Mouse (Mus musculus): ENCODE measurements around the gene Bnip1. TPM values are rescaled to one million over a fixed set of nuclear protein-coding genes. Genes with fewer than 3 reads are reported as not detected.

Bnip1 gene
- total RNA-seq (2021), result 10 to 100 TPM; 33.0 to 34.1 TPM
- long read RNA-seq, transcript Bnip1-204 (2 exons, 895 nt), result minor isoform, 5 of 21 reads
- long read RNA-seq, transcript Bnip1-201 (6 exons, 1,098 nt), result major isoform, 15 of 21 reads
- long read RNA-seq, partial matches to known transcripts, result 1 of 21 reads
- long read RNA-seq, other reads (novel, unspliced or antisense), result 0 of 21 reads

DNA sequence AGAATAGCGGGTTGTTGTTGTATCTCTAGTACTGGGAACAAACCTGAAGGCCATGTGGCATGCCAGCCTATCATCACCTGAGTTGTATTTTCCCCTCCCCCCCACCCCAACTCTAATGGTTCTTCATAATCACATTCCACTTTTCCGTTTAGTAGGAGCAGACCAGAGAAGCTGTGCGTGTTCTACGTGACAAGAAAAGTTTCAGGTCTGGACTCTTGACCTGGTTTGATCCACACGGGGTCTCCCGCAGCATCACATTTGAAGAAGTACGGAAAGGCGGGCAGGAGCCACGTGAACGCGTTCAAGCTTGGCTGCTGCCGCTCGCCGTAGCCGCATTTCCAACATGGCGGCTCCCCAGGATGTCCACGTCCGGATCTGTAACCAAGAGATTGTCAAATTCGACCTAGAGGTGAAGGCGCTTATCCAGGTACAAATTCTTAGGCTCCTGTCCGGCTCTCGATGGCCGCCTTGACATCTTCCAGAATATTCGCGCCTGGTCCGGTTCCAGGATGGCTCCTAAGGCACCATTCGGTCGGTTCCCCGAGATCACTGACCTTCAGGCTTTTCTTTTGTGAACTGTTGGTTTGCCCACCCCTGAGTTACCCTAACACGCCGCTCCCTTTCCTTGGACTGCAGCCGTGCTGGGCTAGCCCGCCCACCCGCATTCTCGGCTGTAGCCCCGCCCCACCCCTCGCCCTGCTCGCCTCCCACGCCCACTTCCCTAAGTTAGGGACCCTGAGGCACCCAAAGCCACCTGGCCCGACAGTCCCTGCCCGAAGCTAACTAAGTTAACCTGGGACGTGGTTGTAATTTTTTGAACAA lies at the start of gene Bnip1:
Gene Bnip1, plus strand, starts transcription at position 317 of the 822 bp plus-strand sequence.
- peak; percentile 77 to 84 for DNase-seq (ENCODE audit: low spot score in 2 of 2)

DNA sequence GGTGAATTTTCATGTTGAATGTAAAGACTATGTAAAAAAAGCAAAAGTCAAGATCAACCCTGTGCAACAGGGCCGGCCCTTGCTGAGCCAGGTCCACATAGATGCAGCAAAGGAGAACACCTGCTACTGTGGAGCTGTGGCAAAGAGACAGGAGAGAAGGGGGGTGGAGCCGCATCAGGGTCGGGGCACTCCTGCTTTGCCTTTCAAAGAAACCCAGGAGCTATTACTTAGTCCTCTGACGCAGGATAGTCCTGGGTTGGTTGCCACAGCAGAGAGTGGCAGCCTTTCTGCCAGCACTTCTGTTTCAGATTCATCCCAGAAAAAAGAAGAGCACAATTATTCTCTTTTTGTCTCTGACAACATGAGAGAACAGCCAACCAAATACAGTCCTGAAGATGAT lies 38.3 kb upstream of the Bnip1 start:
- no peak for DNase-seq (ENCODE audit: low spot score in 2 of 2)

DNA sequence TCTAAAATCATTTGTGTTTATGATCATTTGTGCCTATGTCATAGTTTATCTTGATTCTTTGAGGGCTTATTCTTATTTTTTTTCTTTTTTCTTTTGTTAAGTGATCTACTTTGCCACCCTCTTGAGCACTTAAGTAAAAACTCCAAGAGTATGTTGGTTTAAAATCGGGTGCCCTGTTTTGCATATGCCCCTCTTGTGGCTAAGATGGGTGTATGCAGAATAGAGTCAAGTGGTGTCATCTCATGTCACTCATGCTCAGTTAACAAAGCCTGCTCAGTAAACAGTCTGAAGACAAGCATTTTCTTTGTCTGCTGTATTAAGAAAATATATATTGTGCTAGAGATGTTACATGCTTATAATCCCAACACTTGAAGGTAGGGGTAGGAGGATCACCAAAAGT lies 37.6 kb upstream of the Bnip1 start:
- no peak for DNase-seq (ENCODE audit: low spot score in 2 of 2)

DNA sequence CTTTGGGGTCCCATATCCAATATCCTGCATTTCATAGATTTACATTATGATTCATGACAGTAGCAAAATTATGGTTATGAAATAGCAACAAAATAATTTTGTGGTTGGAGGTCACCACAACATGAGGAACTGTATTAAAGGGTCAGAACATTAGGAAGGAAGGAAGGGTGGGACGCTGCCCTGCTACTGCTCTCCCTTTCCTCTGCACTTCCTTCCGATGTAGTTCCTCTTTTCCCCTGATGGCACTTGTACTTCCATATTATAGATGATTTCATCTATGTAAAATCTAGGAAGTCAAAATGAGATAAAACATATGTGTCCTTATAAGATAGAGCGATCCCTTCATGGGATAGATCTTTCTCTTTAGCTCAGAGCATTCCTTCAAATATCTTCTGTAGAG lies 30.9 kb upstream of the Bnip1 start:
- no peak for DNase-seq (ENCODE audit: low spot score in 2 of 2)

DNA sequence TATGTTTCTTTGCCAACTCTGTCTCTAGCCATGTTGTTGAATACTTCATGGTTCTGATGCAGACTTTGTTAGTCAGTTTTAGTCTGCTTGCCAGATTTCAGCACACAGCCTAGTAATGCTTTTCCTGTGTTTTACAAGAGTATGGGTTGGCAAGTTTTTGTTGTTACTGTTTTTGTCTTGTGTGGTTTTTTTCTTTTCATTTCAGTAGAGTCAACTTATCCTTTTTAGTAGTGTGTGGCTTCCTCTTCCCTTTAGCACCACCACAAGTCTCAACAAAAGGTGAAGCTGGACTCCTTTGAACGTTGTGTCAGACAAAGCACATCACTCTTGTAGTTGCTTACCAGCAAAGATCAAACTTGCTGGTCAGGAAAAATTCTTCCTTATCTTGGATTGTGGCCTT lies 28.6 kb upstream of the Bnip1 start:
- no peak for DNase-seq (ENCODE audit: low spot score in 2 of 2)

DNA sequence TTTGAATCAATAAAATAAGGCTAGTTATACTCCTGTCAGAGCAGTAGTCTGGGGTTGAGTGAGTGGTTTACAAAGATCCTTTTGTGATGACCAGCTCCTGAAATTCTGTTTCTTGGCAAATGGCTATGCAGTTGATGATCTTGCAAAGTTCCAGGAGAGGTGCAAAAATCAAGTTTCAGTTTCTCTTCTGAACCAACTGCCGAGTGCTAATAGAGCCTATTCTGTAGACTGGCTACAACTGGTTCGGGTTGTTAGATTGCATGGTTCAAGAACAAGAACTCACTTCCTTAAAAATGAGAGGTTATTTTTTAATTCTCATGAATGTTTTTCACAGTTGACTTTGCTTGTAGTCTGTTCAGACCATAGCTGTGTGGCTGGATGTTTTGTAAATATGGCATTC lies 27.4 kb upstream of the Bnip1 start:
- no peak for DNase-seq (ENCODE audit: low spot score in 2 of 2)

DNA sequence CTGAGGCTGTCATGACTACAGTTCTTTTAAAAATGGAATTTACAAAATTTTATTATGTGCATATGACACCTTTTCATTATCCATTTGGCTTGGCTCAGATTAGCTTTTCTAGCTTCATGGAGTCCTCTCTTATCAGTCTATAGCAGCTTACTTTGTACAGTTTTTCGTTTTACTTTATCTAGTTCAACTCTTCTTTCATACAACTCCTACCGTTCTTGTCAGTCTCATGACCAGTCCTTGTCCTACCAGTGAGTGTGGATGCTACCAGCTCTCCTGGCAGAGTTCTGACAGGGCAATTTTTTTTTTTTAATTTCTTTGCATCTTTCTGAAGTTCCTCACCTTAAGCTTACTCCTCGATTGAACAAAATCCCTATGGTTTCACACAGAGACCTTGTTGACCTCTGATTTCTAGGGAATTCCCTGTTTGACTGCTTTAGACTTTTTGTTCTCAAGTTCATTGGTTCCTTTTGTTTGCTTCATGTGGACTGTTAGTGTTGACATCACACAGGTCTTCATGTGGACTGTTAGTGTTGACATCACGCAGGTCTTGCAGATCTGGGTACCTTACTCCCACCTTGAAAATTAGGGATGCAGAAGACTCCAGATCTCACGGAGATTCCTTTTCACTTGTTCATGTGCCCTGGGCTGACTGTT lies 13.6 kb upstream of the Bnip1 start:
- no peak for DNase-seq (ENCODE audit: low spot score in 2 of 2)

DNA sequence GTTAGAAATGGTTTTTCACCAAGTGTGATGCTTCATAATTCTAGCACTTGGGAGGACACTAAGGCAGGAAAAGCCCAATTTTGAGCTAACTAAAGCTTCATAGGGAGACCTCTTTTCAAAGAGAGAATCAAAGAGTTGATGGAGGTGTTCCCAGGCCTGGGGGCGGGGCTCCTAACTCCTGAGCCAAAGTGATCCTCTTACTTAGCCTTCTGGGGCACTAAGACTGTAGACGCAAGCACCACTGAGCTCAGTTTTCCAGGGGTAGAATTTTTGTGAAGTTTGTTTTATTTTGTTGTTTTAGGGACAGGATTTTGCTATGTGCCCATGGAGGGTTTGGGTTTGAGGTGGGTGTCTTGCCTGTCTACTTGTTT lies 13.1 kb upstream of the Bnip1 start:
- DNase-seq (ENCODE audit: low spot score in 2 of 2), result no peak

DNA sequence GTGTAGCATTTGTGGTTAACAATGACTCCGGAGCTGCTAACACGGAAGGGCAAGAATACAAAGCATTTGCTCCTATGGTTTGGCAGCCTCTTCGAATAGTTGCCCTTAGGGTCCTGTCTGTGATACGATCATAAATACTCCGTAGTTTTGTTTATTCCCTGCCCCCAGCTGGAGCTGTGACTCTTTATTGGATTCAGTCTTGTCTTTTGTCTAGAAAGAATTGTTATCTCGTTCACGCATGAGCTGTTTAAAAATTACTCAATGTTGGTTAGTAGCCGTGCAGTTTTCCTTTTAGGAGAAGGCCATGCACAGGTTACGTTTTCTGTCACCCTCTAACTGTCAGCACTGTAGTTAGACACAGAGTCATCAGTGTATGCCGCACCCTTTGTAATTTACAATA lies 4.7 kb upstream of the Bnip1 start:
- DNase-seq (ENCODE audit: low spot score in 2 of 2), result no peak

DNA sequence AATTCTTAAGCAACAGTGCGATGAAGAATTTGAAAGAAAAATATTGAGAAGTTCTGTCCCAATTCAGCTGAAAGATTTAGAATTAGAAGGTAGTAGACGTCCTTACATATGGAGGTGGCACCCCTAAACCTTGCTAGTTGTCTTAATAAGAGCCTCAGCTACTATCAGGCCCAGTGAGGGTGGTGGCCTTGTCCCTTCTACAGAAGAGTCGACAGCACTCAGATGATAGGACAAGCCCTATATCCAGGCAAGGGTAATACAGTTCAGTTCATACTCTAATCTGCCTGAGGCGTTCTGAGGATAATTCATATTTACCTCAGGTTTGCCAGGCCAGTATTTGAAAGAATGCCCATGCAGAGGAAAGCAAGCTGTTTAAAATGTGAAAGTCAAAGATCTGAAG lies 2.9 kb upstream of the Bnip1 start:
- no peak for DNase-seq (ENCODE audit: low spot score in 2 of 2)

DNA sequence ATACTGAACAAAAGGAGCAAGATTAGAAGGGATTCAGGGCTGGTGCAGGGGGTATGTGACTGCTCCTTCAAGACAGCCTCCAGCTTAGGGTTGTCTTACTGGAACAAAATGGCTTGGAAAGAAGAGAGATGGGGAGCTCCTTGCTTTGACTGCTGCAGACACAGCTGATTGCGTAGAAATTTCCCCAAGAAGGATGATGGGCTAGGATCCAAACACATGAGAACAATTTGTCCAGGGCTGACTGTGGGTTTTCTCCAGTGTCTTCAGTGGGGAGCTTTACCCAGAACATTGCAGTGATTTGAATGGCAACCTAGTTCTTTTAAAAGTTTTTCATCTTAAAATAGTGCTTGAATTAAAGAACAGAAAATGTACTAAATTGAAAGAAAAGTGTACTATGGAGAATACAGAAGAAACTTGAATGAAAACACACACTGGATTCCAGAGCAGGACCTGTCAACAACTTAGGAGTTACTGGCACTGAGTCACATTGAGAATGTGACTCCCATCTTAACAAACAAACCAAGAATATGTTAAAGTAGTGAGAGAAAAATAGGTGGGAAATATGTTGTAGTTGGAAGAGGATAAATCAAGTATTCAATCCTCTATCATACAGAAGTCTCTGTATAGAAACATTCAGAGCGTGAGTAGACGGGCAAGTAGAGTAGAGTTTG lies 2.3 kb upstream of the Bnip1 start:
- no peak for DNase-seq (ENCODE audit: low spot score in 2 of 2)

DNA sequence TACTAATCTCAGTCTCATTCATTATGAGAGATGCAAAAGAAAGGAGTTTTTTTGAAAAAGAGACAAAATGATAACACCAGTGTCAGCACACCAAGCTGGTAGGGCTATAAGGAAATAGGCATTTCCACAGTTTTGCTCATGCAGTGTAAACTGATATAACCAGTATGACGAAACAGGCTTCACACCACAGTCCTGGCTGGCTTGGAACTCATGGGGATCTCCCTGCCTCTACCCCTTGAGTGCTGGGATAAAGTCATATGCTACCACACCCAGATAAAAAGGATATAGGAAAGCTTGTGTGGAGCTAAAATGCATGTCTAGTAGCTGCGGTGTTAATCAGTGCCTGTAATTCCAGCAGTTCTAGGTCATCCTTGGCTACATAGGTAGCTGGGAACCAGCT lies 1.4 kb upstream of the Bnip1 start:
- no peak for DNase-seq (ENCODE audit: low spot score in 2 of 2)

DNA sequence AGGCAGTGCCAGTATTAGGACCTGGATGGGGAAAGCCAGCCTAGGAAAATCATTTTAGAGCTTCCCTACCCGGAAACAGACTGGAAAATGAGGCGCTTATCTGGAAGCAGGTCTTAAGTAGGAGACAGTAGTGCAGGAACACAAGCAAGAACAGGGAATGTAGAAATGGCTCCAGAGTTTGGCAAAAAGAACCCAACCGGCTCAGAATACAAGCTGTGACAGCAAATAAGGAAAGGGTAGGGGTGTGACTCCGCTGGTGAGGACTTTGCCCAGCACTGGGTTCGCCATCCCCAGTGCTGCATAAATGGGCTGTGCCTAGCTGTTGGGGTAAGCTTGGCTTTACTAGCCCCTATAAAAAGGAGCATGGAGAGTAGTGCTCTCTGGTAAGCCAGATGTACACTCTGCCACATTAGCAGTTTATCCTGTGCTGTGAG lies 761 bp downstream of the Bnip1 start:
- no peak for DNase-seq (ENCODE audit: low spot score in 2 of 2)

DNA sequence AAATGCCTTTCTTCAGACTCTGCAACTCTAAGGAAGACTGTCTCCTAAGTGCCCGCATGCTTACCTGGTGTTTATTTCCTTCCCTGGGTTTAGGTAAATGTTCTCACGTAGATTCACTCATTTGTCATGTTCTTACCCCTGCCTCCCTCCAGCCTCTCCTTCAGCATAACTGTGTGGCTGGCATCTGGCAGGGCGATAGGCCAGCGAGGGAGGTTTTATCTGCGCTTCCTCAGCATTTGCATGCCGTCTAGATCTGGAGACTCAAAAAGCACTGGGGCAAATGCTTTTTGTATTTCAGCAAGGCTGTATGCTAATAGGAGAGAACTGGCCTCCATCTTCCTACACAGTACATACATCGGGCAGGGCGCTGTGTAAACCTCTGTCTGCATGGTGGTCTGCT lies 3.7 kb downstream of the Bnip1 start:
- no peak for DNase-seq (ENCODE audit: low spot score in 2 of 2)

DNA sequence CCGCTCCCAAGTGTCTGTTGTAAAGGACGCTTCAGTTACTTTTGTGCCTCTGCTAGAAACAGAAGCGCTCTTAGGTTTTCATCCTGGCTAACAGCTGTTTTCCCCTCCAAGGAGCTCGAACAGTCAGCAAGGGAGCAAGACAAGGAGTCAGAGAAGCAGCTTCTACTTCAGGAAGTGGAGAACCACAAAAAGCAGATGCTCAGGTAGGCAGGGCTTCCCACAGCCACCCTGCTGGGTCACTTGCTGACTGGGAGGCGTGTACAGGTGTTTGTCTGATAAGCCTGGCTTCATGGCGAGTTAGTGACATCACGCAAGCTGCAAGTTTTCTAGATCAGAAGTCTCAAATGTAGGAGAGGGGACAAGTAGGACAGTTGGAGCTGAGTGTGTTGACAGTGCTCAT lies 5.7 kb downstream of the Bnip1 start:
- no peak for DNase-seq (ENCODE audit: low spot score in 2 of 2)

DNA sequence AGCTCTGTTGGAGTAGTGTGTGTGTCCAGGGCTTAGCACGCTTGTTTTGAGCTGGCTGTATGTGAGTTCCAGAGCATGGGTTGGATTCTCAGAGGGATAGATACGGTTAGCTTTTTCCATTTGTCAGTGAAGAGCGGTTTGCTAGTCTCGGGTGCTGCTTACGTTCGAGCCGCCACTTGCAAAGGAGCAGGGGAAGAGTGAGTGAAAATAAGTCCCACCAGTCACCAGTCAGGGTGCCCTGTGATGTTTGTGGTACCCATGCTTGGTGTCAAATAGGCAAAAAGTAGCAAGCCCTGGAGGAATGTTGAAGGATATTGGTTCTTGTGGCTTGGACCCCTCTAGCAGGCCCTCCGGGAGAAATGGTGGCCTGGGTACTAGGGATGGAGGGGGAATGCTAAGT lies 8.1 kb downstream of the Bnip1 start:
- DNase-seq (ENCODE audit: low spot score in 2 of 2), result no peak

DNA sequence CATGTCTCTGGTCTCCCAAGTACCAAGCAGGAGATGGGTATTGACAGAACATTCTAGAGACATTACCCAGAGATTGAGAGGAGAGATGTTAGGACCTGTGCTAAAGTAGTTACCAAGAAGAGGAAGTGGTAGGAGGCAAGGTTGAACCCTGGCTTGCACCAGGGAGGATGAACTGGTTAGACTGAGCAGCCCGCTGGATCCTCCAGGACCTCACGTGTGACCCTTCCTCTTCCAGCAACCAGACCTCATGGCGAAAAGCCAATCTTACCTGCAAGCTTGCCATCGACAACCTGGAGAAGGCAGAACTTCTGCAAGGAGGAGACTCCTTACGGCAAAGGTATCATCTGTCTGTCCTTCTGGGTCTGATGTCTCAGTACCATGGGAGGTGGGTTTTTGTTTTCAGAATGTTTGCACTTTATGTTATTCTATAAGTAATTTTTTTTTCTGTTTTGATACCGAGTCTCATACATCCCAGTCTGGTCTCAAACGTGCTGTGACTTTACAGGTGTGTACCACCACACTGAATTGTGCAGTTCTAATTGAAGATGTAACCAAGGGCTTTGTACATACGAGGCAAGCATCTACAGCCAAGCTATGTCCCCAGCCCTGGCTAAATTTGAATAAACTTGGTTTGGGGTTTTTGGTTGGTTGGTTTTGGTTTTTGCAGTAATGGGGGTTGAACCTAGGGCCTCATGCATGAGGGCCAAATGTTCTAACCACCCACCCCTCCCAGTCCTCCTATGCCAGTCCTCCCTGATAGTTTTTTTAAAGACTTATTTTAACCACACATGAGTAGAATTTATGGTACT lies 8.8 kb downstream of the Bnip1 start:
- DNase-seq (ENCODE audit: low spot score in 2 of 2), result no peak

DNA sequence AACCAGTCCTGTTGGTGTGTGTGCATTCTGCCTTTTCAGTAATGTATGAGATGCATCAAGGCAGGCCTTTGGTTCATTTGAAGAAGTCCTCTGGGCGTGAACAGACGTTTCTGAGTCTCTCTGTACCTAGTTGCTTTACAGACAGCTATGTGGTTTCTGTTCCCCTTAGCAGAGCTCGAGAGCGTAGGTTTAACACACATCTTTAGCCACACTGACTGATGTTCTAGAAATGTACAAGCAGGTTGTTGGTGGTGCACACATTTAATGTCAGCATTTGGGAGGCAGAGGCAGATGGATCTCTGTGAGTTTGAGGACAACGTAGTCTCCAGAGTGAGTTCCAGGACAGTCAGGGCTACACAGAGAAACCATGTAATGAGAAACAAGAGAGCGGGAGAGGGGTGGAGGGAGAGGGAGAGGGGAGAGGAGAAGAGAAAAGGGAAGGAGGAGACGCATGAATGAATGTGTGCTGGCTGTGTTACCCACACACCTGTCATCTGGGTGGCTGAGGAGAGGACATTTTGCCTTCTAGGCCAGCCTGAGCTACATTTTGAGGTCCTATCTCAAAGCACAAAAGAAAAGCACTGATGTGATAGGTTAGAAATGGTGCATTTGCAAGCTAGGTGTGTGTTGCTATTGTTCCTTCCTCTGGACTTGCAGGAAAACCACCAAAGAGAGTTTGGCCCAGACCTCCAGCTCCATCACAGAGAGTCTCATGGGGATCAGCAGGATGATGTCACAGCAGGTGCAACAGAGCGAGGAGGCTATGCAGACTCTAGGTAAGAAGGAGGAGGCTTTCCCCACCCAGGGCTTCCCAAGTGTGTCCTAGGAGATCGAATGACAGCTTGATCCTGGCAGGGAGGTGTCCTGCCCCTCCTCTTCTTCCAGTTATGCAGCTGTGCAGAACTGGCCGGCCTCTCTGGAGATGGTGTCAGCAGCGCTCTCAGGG lies 9.7 kb downstream of the Bnip1 start:
- DNase-seq (ENCODE audit: low spot score in 2 of 2), result no peak

DNA sequence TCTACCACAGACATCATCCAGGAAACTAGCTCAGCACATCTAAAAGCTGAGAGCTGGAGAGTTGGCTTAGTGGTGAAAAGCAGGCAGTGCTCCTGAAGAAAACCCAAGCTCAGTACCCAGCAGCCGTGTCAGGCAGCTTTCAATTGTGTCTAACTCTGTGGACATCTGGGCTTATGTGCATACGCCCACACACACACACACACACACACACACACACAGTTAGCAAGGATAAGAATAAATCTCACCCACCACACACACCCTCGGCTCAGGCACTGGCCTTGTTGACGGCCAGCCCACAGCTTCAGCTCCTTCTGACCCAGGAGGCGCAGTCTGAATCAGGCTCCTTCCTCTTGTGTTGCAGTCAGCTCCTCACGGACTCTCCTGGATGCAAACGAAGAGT lies 10.7 kb downstream of the Bnip1 start:
- no peak for DNase-seq (ENCODE audit: low spot score in 2 of 2)

DNA sequence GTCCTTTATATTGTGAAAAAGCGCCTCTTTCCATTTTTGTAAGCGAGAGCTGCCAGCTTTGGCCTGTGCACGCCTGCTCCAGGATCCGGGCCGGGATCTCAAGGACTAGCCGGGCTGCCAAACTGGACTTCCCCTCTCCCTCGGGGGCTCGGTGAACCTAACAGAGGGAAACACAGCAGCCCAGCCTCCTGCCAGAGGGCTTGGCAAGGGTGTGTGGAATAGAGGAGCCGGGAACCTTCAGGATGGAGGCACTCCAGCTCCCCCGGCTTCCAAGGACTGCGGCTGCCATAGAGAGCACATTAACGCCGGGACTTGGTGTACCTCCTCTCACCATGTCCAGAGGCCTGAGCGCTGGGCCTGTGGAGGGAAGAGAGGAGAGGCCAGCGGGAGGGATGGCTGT lies 11.2 kb downstream of the Bnip1 start:
- no peak for DNase-seq (ENCODE audit: low spot score in 2 of 2)
